Mouse (Mus musculus) hindbrain, embryonic 15.5 days (tissue): ENCODE results near the gene Phgr1. TPM values are rescaled to one million over a fixed set of nuclear protein-coding genes. Genes with fewer than 3 reads are reported as not detected.
A peak's percentile ranks its signal among the peaks of the same experiment; 100 is the strongest.

Experiments used
- ATAC-seq: fragments of 200-750 bp; cut with Nextera tagmentation; 2 replicates; pipeline ENCODE4 v1.8.0; 2017; ENCODE audit warnings: low read depth, moderate number of reproducible peaks, moderate TSS enrichment; ENCODE audit not compliant: low FRiP score
- H3K27ac ChIP-seq: fragments of 300-500 bp; sonication (generic); replicated peaks from 2 replicates; pipeline ENCODE4 v1.5.1; 2015; ENCODE audit warnings: mild to moderate bottlenecking, inconsistent platforms
- H3K27me3 ChIP-seq: fragments of 300-500 bp; sonication (generic); 2 replicates; pipeline ENCODE4 v1.6.1; 2015; ENCODE audit warnings: control low read depth, inconsistent platforms
- H3K36me3 ChIP-seq: fragments of 300-500 bp; sonication (generic); 2 replicates; pipeline ENCODE4 v1.6.1; 2015; ENCODE audit warnings: control low read depth, inconsistent platforms
- H3K4me1 ChIP-seq: fragments of 300-500 bp; sonication (generic); replicated peaks from 2 replicates; pipeline ENCODE4 v1.6.1; 2015; ENCODE audit warnings: control low read depth, inconsistent platforms
- H3K4me2 ChIP-seq: fragments of 300-500 bp; sonication (generic); 2 replicates; pipeline ENCODE4 v1.6.1; 2015; ENCODE audit warnings: moderate library complexity, mild to moderate bottlenecking, inconsistent platforms
- H3K4me3 ChIP-seq: fragments of 300-500 bp; sonication (generic); 2 replicates; pipeline ENCODE4 v1.5.1; 2015; ENCODE audit warnings: mild to moderate bottlenecking, inconsistent platforms
- H3K9ac ChIP-seq: fragments of 300-500 bp; sonication (generic); 2 replicates; pipeline ENCODE4 v1.6.1; 2015; ENCODE audit warnings: inconsistent platforms
- H3K9me3 ChIP-seq: fragments of 300-500 bp; sonication (generic); 2 replicates; pipeline ENCODE4 v1.6.1; 2016; ENCODE audit warnings: control low read depth, inconsistent platforms
- WGBS: fragments of 180-500 bp; shearing (Covaris S2); methylation state at CpG from one replicate; pipeline ENCODE4 v1.1.7; 2015; 5-methylcytosine and 5-hydroxymethylcytosine counted together
- polyA plus RNA-seq: library from polyadenylated mRNA; unstranded; fragments of >200 nt; fragmentation: Nextera tagmentation; extraction: Ambion mirVana; gene quantifications from 2 replicates; pipeline ENCODE4 v1.2.1, GENCODE M21; 2015

Gene Phgr1
- polyA plus RNA-seq, 1 experiment from 2014 or later = not detected

GRCm38 (mm10) chr2:118740341-118740740 lies 32.2 kb upstream of the Phgr1 start:
- H3K36me3 ChIP-seq = no peaks in the 10 kb centered on the region
- H3K27ac ChIP-seq = no peak overlapping the region
- H3K9me3 ChIP-seq = no peaks in the 10 kb centered on the region
- H3K4me1 ChIP-seq = peaks cover 17% of the 10 kb centered on the region
- no peak for ATAC-seq
- 69% methylated on average over 3 of the region's 3 CpGs for WGBS
- H3K4me2 ChIP-seq = no peak overlapping the region
- no peak overlapping the region for H3K4me3 ChIP-seq
- H3K9ac ChIP-seq = no peak overlapping the region
- peaks cover 15% of the 10 kb centered on the region; the same call in 1 of the 2 replicates for H3K27me3 ChIP-seq

- Histone ChIP-seq H3K9me3 (no peaks in the 10 kb centered on the region), H3K27me3 (peaks cover 13% of the 10 kb centered on the region; the same call in 1 of the 2 replicates), H3K9ac (no peak overlapping the region), H3K4me3 (no peak overlapping the region), H3K4me1 (peaks cover 18% of the 10 kb centered on the region), H3K4me2 (no peak overlapping the region), H3K36me3 (no peaks in the 10 kb centered on the region), H3K27ac (no peak overlapping the region)
- no peak for ATAC-seq
- WGBS = 72% methylated on average over 9 of the region's 9 CpGs
Measured at GRCm38 (mm10) chr2:118741183-118741582, 31.4 kb upstream of the Phgr1 start.

GRCm38 (mm10) chr2:118743261-118743943 lies 29.2 kb upstream of the Phgr1 start:
- H3K27ac ChIP-seq = no peak overlapping the region
- H3K4me3 ChIP-seq = no peak overlapping the region
- ATAC-seq = no peak
- 22% methylated on average over 8 of the region's 8 CpGs for WGBS
- no peaks in the 10 kb centered on the region for H3K9me3 ChIP-seq
- no peak overlapping the region for H3K9ac ChIP-seq
- no peaks in the 10 kb centered on the region for H3K36me3 ChIP-seq
- H3K4me1 ChIP-seq = peaks cover 37% of the 10 kb centered on the region
- no peak overlapping the region for H3K4me2 ChIP-seq
- peaks cover 13% of the 10 kb centered on the region; the same call in 1 of the 2 replicates for H3K27me3 ChIP-seq

GRCm38 (mm10) chr2:118744621-118745020 lies 27.9 kb upstream of the Phgr1 start:
- peaks cover 13% of the 10 kb centered on the region; the same call in 1 of the 2 replicates for H3K27me3 ChIP-seq
- peaks cover 49% of the 10 kb centered on the region for H3K4me1 ChIP-seq
- WGBS = 9% methylated on average over 7 of the region's 7 CpGs
- H3K4me2 ChIP-seq = peak overlapping the region; percentile 93
- peak overlapping the region; percentile 83 for H3K4me3 ChIP-seq
- no peaks in the 10 kb centered on the region for H3K9me3 ChIP-seq
- H3K9ac ChIP-seq = no peak overlapping the region
- no peak for ATAC-seq
- H3K27ac ChIP-seq = no peak overlapping the region
- H3K36me3 ChIP-seq = no peaks in the 10 kb centered on the region

GRCm38 (mm10) chr2:118745232-118745884 lies 27.2 kb upstream of the Phgr1 start, which contains the start of gene Inafm2:
Inafm2 (plus strand) TSS chr2:118745758.
- Histone ChIP-seq H3K36me3 (no peaks in the 10 kb centered on the region), H3K9me3 (no peaks in the 10 kb centered on the region), H3K4me1 (peaks cover 56% of the 10 kb centered on the region), H3K4me3 (peak within 1 kb of the TSS; percentile 83), H3K4me2 (peak within 1 kb of the TSS; percentile 93), H3K27me3 (peaks cover 13% of the 10 kb centered on the region; the same call in 1 of the 2 replicates), H3K9ac (peak within 1 kb of the TSS; percentile 88), H3K27ac (peak within 1 kb of the TSS; percentile 73)
- under 1% methylated on average over 56 of the region's 57 CpGs for WGBS
- peak; percentile 92 for ATAC-seq

GRCm38 (mm10) chr2:118745915-118746901 lies 26.4 kb upstream of the Phgr1 start:
- H3K4me1 ChIP-seq = peaks cover 59% of the 10 kb centered on the region
- under 1% methylated on average over 108 of the region's 113 CpGs for WGBS

GRCm38 (mm10) chr2:118747301-118747960 lies 25.1 kb upstream of the Phgr1 start:
- H3K4me2 ChIP-seq = peak overlapping the region; percentile 93
- no peak overlapping the region for H3K27ac ChIP-seq
- peak overlapping the region; percentile 83 for H3K4me3 ChIP-seq
- H3K27me3 ChIP-seq = peaks cover 7% of the 10 kb centered on the region; the same call in 1 of the 2 replicates
- ATAC-seq = no peak
- H3K9me3 ChIP-seq = no peaks in the 10 kb centered on the region
- H3K9ac ChIP-seq = peak overlapping the region; percentile 14; the same call in 1 of the 2 replicates
- no peaks in the 10 kb centered on the region for H3K36me3 ChIP-seq
- H3K4me1 ChIP-seq = peaks cover 59% of the 10 kb centered on the region
- 35% methylated on average over 10 of the region's 10 CpGs for WGBS

More at GRCm38 (mm10) chr2:118745915-118746901, 26.4 kb upstream of the Phgr1 start:
- Histone ChIP-seq H3K9ac (peak overlapping the region; percentile 88), H3K9me3 (no peaks in the 10 kb centered on the region), H3K4me2 (peak overlapping the region; percentile 93), H3K27ac (peak overlapping the region; percentile 73), H3K27me3 (peaks cover 13% of the 10 kb centered on the region; the same call in 1 of the 2 replicates), H3K36me3 (no peaks in the 10 kb centered on the region), H3K4me3 (peak overlapping the region; percentile 83)
- peak; percentile 49 for ATAC-seq

- H3K9ac ChIP-seq = no peak overlapping the region
- no peaks in the 10 kb centered on the region for H3K9me3 ChIP-seq
- WGBS = 26% methylated on average over 10 of the region's 10 CpGs
- peak overlapping the region; percentile 34 for H3K4me2 ChIP-seq
- H3K36me3 ChIP-seq = no peaks in the 10 kb centered on the region
- peak overlapping the region; percentile 8; the same call in 1 of the 2 replicates for H3K4me3 ChIP-seq
- 0 out of 2 replicates have a peak, but pooled peaks cover under 1% of the 10 kb centered on the region for H3K27me3 ChIP-seq
- peaks cover 51% of the 10 kb centered on the region for H3K4me1 ChIP-seq
- no peak overlapping the region for H3K27ac ChIP-seq
- ATAC-seq = no peak
Measured at GRCm38 (mm10) chr2:118749341-118749884, 23.2 kb upstream of the Phgr1 start.

GRCm38 (mm10) chr2:118750476-118750875 lies 22.1 kb upstream of the Phgr1 start:
- WGBS = 63% methylated on average over 8 of the region's 8 CpGs
- Histone ChIP-seq H3K9ac (no peak overlapping the region), H3K27ac (no peak overlapping the region), H3K4me2 (no peak overlapping the region), H3K36me3 (no peaks in the 10 kb centered on the region), H3K4me1 (peaks cover 41% of the 10 kb centered on the region), H3K4me3 (no peak overlapping the region), H3K27me3 (no peaks in the 10 kb centered on the region), H3K9me3 (no peaks in the 10 kb centered on the region)
- no peak for ATAC-seq

GRCm38 (mm10) chr2:118751896-118752791 lies 20.4 kb upstream of the Phgr1 start:
- Histone ChIP-seq H3K4me1 (peaks cover 34% of the 10 kb centered on the region), H3K27me3 (no peaks in the 10 kb centered on the region), H3K27ac (no peak overlapping the region), H3K36me3 (no peaks in the 10 kb centered on the region), H3K9ac (no peak overlapping the region), H3K4me3 (no peak overlapping the region), H3K9me3 (no peaks in the 10 kb centered on the region), H3K4me2 (no peak overlapping the region)
- 67% methylated on average over 16 of the region's 16 CpGs for WGBS
- ATAC-seq = no peak
